Mouse (Mus musculus): ENCODE data around the gene Notch2.

DNA sequence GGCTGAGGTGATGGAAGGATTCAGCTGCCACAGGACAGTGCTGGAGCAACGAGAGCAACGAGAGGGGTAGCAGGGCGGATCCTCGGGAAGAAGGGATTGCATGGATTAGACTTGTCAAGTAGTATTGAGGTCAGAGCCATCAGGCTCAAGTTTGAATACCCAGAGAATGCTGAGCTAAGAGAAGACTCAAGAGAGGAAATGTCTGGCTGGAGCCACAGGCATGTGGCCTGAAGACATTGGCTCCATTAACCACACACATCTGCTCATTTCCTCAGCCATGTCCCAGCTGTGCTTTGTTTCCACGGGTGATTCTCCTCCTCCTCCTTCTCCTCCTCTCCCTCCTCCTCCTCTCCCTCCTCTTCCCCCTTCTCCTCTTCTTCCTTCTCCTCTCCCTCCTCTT lies 186.4 kb downstream of the Notch2 start:
- no peak for TF ChIP-seq CTCF (IDR thresholded peaks at IDR 0.05; ENCODE audit: control insufficient read depth, insufficient read depth, insufficient replicate concordance, low read depth, low read length)
- no peak for TF ChIP-seq POLR2A (IDR thresholded peaks at IDR 0.05; ENCODE audit: control insufficient read depth, low read depth, low read length)

Measured in testis, adult 2 months (tissue).